Mouse (Mus musculus) heart, embryonic 14.5 days (tissue): ENCODE results near the gene Ajm1. TPM values are rescaled to one million over a fixed set of nuclear protein-coding genes. Genes with fewer than 3 reads are reported as not detected.

Source experiments
- ATAC-seq: fragments of 200-750 bp; cut with Nextera tagmentation; 2 replicates; pipeline ENCODE4 v1.8.0; 2017; ENCODE audit warnings: low read depth, moderate TSS enrichment; ENCODE audit not compliant: insufficient number of reproducible peaks, insufficient read depth, low FRiP score
- H3K27ac ChIP-seq, 2 experiments: fragments of 200-500 bp in 1 of 2; fragments of 300-500 bp in 1 of 2; sonication (generic) in 1 of 2; replicated peaks in 1 of 2; 2 replicates each; pipeline ENCODE4 v1.5.1; 2012 to 2014; ENCODE audit warnings: low read depth in 2 of 2, low read length in 2 of 2, control low read depth in 1 of 2, mild to moderate bottlenecking in 1 of 2, mixed read lengths in 1 of 2; ENCODE audit not compliant: control insufficient read depth in 1 of 2, insufficient read depth in 1 of 2
- H3K27me3 ChIP-seq: fragments of 300-500 bp; sonication (generic); 2 replicates; pipeline ENCODE4 v1.6.1; 2014; ENCODE audit warnings: mild to moderate bottlenecking, low read length, control low read depth; ENCODE audit not compliant: control insufficient read depth, insufficient read depth
- H3K36me3 ChIP-seq: fragments of 300-500 bp; sonication (generic); 2 replicates; pipeline ENCODE4 v1.6.1; 2014; ENCODE audit warnings: mild to moderate bottlenecking, control low read depth, low read length, mixed read lengths; ENCODE audit not compliant: control insufficient read depth, insufficient read depth
- H3K4me1 ChIP-seq, 2 experiments: fragments of 200-500 bp in 1 of 2; fragments of 300-500 bp in 1 of 2; sonication (generic) in 1 of 2; 2 replicates each; pipeline ENCODE4 v1.6.1; 2012 to 2014; ENCODE audit warnings: low read length in 2 of 2, control low read depth in 1 of 2, mixed read lengths in 1 of 2; ENCODE audit not compliant: control insufficient read depth in 2 of 2, insufficient read depth in 2 of 2
- H3K4me2 ChIP-seq: fragments of 300-500 bp; sonication (generic); 2 replicates; pipeline ENCODE4 v1.6.1; 2014; ENCODE audit warnings: mild to moderate bottlenecking, low read length
- H3K4me3 ChIP-seq, 2 experiments: fragments of 200-500 bp in 1 of 2; fragments of 300-500 bp in 1 of 2; sonication (generic) in 1 of 2; 2 replicates each; pipeline ENCODE4 v1.5.1; 2012 to 2014; ENCODE audit warnings: low read length in 2 of 2, mild to moderate bottlenecking in 2 of 2, control low read depth in 1 of 2, low read depth in 1 of 2, moderate library complexity in 1 of 2; ENCODE audit not compliant: control insufficient read depth in 1 of 2, insufficient read depth in 1 of 2
- H3K9ac ChIP-seq: fragments of 300-500 bp; sonication (generic); 2 replicates; pipeline ENCODE4 v1.6.1; 2014; ENCODE audit warnings: mild to moderate bottlenecking, low read length
- H3K9me3 ChIP-seq: fragments of 300-500 bp; sonication (generic); 2 replicates; pipeline ENCODE4 v1.6.1; 2016; ENCODE audit warnings: low read length, control low read depth; ENCODE audit not compliant: control insufficient read depth
- WGBS: fragments of 180-500 bp; shearing (Covaris S2); extraction: QIAGEN DNeasy Blood & Tissue Kit; methylation state at CpG from one replicate; pipeline ENCODE4 v1.1.7; 2014; 5-methylcytosine and 5-hydroxymethylcytosine counted together
- polyA plus RNA-seq: library from polyadenylated mRNA; unstranded; fragments of >200 nt; fragmentation: Nextera tagmentation; extraction: Ambion mirVana; gene quantifications from 2 replicates; pipeline ENCODE4 v1.2.1, GENCODE M21; 2014

Gene Ajm1
- polyA plus RNA-seq, 1 experiment from 2014 or later, result not detected

DNA sequence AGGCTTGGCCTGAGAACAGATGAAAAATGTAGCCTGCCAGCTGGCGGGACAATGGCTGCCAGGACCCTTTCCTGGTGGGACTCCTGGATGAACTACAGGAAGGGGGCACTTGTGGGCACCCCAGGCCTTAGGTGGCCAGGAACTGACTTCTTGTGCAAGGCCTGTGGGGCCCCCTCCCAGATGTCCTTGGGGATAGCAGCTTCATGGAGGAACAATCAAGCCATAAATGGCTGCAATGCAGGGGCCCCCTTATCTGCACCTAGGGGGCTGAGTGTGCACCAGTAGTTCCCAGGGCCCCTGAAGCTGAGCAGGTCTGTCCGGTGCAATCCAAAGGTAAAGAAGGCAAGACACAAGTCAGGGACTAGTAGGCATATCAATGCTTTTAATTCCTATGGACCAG, 8.5 kb downstream of the Ajm1 start:
- Histone ChIP-seq H3K4me1 (peaks cover 26 to 32% of the 10 kb centered on the region in 2 experiments), H3K9ac (no peak overlapping the region), H3K4me2 (no peak overlapping the region), H3K36me3 (peaks cover 39% of the 10 kb centered on the region), H3K27me3 (peaks cover 21% of the 10 kb centered on the region), H3K9me3 (no peaks in the 10 kb centered on the region), H3K27ac (no peak overlapping the region), H3K4me3 (no peak overlapping the region)
- no peak for ATAC-seq
- 79% methylated on average over 2 of the region's 2 CpGs for WGBS

DNA sequence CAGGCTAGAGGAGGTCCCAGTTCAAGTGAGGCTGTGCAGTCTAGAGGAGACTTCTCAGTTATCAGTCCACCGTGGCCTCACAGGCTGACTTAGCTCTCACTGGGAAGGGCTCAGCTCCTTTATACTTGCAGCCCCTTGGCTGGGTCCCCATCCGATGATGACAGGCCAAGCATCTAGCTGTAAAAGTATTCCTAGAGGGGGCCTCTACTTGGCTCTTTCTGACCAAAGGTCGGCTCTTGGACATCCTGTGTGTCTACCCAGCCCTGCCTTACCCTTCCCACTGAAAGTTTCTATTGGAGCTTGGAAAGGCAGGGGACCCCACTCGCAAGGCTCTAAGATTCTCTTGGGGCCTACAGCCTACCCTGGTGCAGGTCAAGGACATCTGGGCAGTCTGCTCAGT, 10.3 kb downstream of the Ajm1 start:
- Histone ChIP-seq H3K4me2 (no peak overlapping the region), H3K27ac (no peak overlapping the region), H3K27me3 (peaks cover 3% of the 10 kb centered on the region; the same call in 1 of the 2 replicates), H3K9me3 (no peaks in the 10 kb centered on the region), H3K4me3 (no peak overlapping the region), H3K4me1 (peaks cover 18 to 22% of the 10 kb centered on the region in 2 experiments), H3K36me3 (peaks cover 57% of the 10 kb centered on the region), H3K9ac (no peak overlapping the region)
- no peak for ATAC-seq
- WGBS, result 77% methylated on average over 4 of the region's 4 CpGs

DNA sequence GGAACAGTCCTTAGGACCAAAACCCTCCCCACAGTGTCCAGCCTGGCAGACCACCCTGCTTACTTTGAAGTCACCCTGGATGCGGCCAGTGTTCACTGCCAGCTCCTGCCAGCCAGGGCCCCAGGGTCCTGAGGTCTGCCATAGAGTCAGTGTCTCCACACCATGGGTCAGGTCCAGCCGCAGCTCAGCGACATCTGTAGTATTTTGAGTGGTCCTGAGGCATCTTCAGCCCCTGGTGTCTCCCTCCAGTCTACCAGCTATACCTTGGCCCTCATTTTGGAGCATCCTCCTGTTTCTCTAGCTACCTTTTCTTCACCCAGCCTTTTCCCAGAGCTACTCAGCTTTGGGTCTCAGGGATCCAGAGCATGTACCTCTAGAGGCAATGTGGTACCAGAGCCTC, 12.2 kb downstream of the Ajm1 start:
- no peak overlapping the region for H3K4me2 ChIP-seq
- no peak overlapping the region for H3K27ac ChIP-seq
- WGBS, result 90% methylated on average over 3 of the region's 3 CpGs
- no peak overlapping the region for H3K4me3 ChIP-seq
- H3K4me1 ChIP-seq, result peaks cover 10 to 13% of the 10 kb centered on the region in 2 experiments
- no peak for ATAC-seq
- no peaks in the 10 kb centered on the region for H3K27me3 ChIP-seq
- H3K9ac ChIP-seq, result no peak overlapping the region
- no peaks in the 10 kb centered on the region for H3K9me3 ChIP-seq
- peaks cover 76% of the 10 kb centered on the region for H3K36me3 ChIP-seq

DNA sequence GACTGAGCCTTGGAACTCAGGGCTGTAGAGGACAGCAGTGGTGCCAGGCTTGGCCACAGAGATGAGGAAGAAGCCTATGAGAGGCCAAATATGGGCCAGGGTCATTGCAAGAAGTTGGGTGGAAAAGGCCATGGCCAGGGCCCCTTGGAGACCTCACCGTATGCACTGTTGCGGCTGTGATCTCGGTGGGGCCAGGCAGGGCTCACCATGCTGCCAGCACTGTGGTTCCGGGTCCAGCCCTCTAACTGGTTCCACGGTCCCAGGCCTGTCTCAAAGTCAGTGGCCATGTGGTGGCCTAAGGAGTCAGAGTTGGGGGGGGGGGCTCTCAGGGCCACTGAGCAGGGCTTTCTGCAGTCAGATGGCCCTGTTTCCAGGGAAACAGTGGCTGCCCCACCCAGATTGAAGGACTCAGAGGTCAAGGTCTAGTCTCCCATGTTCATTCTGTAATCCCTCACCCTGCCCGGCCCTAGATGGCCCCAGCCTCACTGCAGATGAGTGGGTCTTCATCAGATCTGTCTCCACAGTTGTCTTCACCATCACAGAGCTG, 13.0 kb downstream of the Ajm1 start:
- Histone ChIP-seq H3K36me3 (peaks cover 83% of the 10 kb centered on the region), H3K9me3 (no peaks in the 10 kb centered on the region), H3K27ac (no peak overlapping the region), H3K4me3 (no peak overlapping the region), H3K4me2 (no peak overlapping the region), H3K4me1 (peaks cover 6 to 7% of the 10 kb centered on the region in 2 experiments), H3K27me3 (no peaks in the 10 kb centered on the region), H3K9ac (no peak overlapping the region)
- 85% methylated on average over 6 of the region's 6 CpGs for WGBS
- ATAC-seq, result no peak

DNA sequence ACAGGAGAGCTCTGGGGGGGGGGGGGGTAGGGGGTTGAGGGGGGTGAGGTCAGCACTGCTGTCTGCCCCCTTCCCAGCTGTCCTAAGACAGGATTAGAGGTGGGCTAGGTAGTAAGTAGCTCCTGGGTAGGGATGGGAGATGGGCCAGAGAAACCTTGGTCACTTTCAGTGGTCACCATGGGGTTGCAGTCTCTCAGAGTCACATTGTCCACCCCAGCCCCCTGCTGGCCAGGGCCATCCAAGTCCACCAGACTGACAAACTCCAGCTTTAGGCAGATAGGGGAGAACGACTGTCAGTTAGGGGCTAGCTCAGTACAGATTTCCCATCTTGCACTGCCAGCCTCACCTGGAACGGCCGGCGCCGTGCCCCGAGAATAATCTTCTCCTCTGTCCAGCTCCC, 15.0 kb downstream of the Ajm1 start:
- WGBS, result 70% methylated on average over 6 of the region's 6 CpGs
- no peaks in the 10 kb centered on the region for H3K27me3 ChIP-seq
- H3K4me1 ChIP-seq, result no peaks in the 10 kb centered on the region; a peak in 1 of 4 replicates
- no peak overlapping the region for H3K9ac ChIP-seq
- H3K36me3 ChIP-seq, result peaks cover 97% of the 10 kb centered on the region
- no peak overlapping the region for H3K27ac ChIP-seq
- ATAC-seq, result no peak
- no peaks in the 10 kb centered on the region for H3K9me3 ChIP-seq
- H3K4me2 ChIP-seq, result no peak overlapping the region
- H3K4me3 ChIP-seq, result no peak overlapping the region

DNA sequence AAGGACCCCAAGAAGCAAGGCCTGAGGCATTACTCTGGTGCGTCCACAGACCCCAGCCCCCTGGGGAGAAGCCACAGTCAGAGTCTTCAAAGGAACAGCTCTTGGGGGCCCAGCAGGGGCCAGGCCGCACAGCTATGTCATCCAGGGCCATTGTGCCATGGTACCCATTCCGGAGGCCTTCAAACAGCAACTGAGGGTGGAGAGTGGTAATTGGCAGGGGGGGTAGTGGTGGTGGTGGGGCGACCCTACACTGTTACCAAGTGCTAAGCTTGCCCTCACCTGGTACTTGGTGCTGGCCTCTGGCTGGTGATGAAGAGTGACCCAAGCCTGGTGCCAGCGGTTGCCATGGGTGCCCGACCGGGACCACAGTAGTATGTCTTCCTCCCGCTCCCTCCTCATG, 15.8 kb downstream of the Ajm1 start:
- no peak for ATAC-seq
- Histone ChIP-seq H3K27ac (no peak overlapping the region), H3K9ac (no peak overlapping the region), H3K9me3 (no peaks in the 10 kb centered on the region), H3K4me1 (no peaks in the 10 kb centered on the region), H3K27me3 (no peaks in the 10 kb centered on the region), H3K36me3 (peaks cover 98% of the 10 kb centered on the region), H3K4me2 (no peak overlapping the region), H3K4me3 (no peak overlapping the region)
- 91% methylated on average over 8 of the region's 8 CpGs for WGBS

DNA sequence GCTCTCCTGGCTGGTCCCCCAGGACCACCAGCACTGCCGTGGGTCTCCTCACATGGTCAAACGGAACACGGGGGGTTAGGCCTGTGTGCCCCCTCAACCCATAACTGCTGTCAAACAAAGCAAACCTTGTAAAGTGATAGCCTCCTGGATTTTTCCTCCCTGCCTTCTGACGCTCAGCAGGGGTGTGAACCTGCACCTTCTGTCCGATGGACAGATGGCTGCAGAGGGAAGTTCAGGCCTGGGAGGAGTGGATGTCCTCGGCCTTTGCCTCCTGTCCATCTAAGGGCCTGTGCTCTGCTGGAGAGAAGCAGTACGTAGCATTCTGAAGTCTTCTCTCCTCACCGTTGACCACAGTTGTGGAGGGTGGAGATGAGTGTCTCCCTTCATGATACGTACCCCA, 19.6 kb downstream of the Ajm1 start:
- Histone ChIP-seq H3K4me3 (no peak overlapping the region), H3K36me3 (peaks cover 78% of the 10 kb centered on the region), H3K9me3 (no peaks in the 10 kb centered on the region), H3K27ac (no peak overlapping the region), H3K27me3 (no peaks in the 10 kb centered on the region), H3K4me2 (no peak overlapping the region), H3K9ac (no peak overlapping the region), H3K4me1 (peaks cover 2 to 12% of the 10 kb centered on the region in 2 experiments; a peak in 3 of 4 replicates)
- no peak for ATAC-seq
- 73% methylated on average over 9 of the region's 9 CpGs for WGBS

DNA sequence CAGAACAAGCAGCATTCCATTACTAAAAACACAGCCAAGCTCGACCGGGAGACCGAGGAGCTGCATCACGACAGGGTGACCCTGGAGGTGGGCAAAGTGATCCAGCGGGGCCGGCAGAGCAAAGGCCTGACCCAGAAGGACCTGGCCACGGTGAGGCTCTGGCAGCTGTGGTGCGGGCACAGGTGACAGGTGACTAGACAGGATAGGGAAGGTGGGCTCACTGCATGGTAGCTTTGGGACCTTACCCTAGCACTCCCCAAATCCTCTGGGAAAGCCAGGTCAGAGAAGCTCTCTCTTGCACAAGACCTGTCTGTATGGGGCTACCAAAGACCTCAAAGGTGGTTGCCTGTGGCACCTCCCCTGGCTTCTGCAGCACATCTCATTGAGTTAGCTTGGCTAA, 21.0 kb downstream of the Ajm1 start:
- no peak overlapping the region for H3K27ac ChIP-seq
- peaks cover 4 to 15% of the 10 kb centered on the region in 2 experiments for H3K4me1 ChIP-seq
- WGBS, result 86% methylated on average over 8 of the region's 8 CpGs
- H3K36me3 ChIP-seq, result peaks cover 64% of the 10 kb centered on the region
- H3K4me2 ChIP-seq, result no peak overlapping the region
- no peaks in the 10 kb centered on the region for H3K27me3 ChIP-seq
- H3K9ac ChIP-seq, result no peak overlapping the region
- no peak for ATAC-seq
- H3K4me3 ChIP-seq, result no peak overlapping the region
- H3K9me3 ChIP-seq, result no peaks in the 10 kb centered on the region
